Mouse (Mus musculus) cerebellum, adult 2 months (tissue): Measurements from ENCODE around the gene Slamf8.

Experiments used
- CTCF ChIP-seq: fragments of 200-500 bp; IDR thresholded peaks from 2 replicates; pipeline ENCODE4 v1.5.1; 2011; ENCODE audit warnings: low read depth, mild to moderate bottlenecking, control low read depth, low read length, moderate library complexity, borderline replicate concordance; ENCODE audit not compliant: insufficient read depth
- POLR2A ChIP-seq: fragments of 200-500 bp; IDR thresholded peaks from 2 replicates; pipeline ENCODE4 v1.6.1; 2011; ENCODE audit warnings: low read length, control low read depth, borderline replicate concordance; ENCODE audit not compliant: insufficient read depth

DNA sequence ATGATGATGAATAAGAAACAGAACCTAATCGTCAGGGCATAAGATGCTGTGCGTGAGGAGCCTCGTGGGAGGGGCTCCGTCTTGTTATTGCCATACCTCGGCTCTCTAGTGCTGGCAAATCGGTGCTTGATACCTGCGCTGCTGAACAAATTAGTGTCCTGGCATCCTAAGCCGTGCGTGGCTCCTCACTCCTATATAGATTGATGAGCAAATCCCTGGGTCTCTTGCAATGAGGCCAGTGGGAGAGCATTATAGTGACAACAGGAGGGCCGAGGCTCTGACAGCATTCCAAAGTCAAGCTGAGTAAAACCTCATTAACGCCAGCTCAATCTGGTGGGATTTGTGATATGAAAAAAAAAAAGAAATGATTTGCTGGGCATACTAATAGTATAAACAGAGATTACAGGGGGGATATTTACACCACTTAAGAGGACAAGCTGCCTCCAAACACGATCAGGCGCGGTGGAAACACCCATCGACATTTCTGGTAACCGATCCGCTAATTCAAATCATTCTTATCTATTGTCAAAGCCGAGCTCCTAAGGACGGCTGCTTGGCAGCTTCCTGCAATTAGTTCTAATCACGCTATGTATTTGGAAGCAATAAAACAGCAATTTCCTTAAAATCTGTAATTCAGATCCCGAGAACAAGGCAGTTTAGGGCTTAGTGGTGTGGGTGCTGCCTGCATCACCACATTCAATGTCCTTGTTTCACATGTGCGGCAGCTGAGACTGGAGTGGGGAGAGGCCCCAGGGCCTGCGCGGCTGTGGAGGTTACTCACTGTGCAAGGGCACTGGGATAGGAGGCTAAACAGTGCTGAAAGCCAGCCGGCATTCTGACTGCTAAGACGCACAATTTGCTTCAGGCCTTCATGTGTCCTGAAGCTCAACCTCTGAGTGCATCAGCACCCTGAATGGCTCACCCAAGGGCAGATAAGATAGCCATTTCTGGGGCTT, 4.5 kb downstream of the Slamf8 start:
- no peak for TF ChIP-seq CTCF
- no peak for TF ChIP-seq POLR2A
